Mouse (Mus musculus): ENCODE results near the gene Chst1.

The Chst1 gene

DNA sequence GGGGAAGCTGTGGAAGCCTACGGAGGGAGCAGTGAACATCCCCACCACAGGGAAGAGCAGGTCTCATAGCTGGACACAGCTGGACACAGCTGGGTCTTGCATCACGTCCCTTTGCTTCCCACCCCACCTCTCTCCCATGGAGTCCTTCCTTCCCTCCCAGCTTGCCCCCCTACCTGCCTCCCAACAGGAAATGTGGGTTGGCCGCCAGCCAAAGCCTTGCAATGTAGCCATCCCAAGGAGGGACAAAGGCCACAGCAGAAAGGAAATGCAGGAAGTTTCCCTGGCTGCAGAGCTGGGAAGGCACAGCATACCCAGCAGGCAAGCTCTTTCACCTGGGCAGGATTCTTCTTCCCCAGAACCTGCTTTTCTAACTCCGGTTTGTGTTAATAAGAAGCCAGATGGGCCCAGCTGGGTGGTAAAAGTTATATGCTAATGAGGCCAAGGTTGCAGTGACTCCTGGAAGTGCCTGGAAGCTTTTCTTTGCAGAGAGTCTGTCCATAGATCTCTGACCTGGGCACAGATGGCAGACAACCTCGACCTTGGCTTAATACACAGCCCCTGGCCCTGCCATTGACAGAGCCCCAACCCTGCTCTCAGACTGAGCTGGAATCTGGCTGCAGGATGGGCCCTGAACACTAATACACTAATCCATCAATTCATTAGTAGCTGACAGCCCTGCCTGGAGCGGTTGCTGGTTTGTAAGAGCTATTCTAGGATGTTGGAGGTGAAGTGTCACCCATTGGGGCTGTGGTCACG, 46.0 kb downstream of the Chst1 start:
- no peak for TF ChIP-seq GATA4 (IDR thresholded peaks at IDR 0.05; ENCODE audit: insufficient replicate concordance, low read length)

DNA sequence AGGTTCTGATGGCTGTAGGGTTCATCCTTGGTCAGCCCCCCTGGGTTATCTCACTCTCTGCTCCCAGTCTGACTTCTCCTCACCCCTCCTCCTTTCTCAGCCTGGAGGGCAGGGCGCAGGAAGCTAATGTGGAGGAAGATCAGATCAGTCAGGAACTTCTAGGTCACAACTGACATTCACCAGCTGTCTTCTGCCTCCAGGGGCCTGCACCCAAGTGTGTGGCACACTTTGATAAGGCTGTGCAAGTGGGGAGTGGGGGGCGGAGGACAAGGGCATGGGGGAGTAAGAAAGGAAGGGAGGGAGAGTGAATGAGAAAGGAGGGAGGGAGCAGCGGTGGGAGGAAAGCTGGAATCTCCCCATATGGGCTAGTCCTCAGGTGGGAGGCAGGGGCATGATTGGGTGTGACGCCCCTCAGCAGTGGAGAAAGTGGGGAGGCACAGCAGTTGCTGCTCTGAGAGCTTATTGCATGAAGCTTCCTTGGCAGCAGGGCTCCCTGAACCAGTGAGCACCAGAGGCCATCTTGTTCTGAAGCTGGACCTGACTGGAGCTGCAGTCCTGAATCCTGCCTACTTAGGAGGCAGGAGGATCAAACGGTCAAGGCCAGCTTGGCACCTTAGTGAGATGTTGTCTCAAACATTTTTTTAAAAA, 49.8 kb downstream of the Chst1 start:
- no peak for TF ChIP-seq GATA4 (IDR thresholded peaks at IDR 0.05; ENCODE audit: insufficient replicate concordance, low read length)

DNA sequence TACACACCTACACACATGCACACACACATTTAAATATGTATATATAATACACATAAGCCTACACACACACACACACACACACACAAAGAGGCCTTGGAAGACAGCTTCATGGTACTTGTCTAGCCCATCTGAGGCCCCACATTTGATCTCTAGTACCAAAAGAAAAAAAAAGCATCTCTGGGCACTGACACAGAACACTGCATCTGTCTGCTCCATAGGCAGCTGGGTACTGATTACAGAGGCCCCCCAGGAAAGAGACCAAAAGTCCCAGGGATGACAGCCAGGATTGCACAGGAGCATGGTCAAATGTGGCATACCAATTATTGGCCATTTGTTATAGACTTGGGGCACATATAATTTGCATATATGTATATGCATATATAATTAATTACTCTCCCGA, 50.9 kb downstream of the Chst1 start:
- no peak for TF ChIP-seq GATA4 (IDR thresholded peaks at IDR 0.05; ENCODE audit: insufficient replicate concordance, low read length)

DNA sequence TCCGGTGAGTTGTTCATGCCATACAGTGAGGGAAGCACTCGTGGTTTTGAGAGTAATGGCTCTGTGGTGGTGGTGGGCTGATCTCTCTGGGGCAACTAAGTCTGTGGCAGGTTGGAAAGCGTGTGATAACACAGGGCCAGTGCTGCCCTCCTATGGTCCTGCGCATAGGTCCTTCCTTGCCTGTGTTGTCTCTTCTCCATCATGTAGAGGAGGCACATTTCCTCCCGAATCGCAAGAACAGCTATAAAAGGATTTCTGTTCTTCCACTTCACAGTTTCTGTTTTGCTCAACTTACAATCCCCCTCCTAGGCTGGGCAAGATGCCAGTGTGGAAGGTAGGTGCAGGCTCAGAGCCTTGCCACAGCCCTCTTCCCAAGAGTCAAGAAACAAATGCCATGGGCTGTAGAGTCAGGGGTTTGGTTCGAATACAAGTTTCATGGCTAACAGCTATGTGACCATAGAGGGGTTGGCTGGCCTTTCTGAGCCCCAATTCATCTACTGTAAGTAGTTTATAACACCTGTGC, 51.8 kb downstream of the Chst1 start:
- no peak for TF ChIP-seq GATA4 (IDR thresholded peaks at IDR 0.05; ENCODE audit: insufficient replicate concordance, low read length)

DNA sequence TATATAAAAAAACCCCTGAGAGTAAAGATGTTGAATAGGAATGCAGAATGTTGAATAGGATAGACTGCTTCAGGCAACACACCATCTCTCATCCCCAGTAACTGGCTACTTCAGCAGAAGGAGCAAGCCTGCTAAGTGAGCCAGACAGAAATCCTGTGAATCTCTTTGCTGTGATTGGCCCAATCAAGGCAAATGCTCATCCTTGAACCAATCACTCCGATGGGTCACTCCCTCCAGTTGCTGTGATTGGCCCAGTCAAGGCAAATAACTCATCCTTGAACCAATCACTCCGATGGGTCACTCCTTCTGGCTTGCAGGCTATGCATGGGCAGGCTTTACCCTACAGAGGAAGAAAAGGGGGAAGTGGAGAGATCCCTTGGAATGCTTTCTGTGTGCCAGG, 57.7 kb downstream of the Chst1 start:
- TF ChIP-seq GATA4 (IDR thresholded peaks at IDR 0.05; ENCODE audit: insufficient replicate concordance, low read length) = no peak

DNA sequence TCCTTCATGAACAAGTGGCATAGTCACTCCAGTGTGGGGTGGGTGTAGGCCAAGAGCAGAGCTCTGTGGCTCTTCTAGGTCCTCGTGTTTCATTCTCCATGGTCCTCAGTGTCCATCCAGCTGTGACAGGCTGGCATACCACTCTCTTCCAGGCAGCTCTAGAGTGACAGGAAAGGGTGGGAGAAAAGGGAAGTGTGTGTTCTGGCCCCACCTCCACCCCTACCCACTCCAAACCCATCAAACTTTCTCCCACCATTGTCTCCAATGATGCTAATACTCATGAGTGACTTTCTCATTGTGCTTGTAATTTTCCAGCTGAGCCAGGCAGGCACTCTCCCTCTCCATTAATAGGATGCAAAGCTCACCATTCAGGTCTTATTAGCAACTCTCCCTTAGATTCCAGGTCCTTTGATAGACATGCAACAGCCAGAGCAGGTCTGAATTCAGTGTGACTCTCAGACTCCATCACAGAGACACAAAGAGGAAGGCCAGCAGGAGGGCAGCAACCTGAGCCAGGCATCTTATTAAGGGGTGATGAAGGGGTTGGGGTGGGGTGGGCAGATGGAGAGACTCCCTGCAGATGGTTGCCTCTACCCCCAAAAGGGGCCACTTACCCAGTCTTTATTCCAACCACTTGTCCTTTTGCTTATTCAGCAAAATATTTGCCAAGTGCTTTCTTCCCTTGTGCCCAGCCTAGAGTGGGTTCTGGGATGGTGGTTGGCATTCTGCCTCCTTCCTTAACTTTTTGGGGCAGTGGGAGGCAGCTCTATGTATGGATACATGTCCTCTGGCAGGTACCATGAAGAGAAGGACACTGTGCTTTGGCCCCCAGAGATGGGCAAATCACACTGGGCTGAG, 59.0 kb downstream of the Chst1 start:
- no peak for TF ChIP-seq GATA4 (IDR thresholded peaks at IDR 0.05; ENCODE audit: insufficient replicate concordance, low read length)

DNA sequence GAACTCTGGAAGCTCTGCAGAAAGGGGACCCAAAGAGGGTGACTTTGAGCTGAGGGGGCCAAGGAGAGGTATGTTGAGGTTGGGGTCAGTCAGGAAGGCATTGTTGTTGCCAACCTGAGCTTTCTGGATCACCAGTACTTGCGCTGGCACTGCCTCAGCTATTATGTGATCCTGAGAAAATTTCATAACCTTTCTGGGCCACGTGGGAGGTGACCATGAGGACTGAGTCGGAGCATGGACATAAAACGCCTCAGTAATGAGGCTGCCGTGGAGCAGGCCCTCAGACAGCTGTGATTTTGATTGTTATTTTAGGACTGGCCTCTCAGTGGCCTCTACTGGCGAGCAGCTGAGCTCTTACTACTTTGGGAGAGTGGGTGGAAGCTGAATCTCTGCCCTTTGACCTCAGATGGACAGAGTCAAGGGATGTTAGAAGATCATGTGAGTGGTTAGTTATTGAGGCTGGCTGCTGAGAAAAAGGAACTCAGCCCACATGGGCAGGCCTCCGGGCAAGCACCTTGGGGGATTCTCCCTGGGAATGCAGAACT, 60.1 kb downstream of the Chst1 start:
- TF ChIP-seq GATA4 (IDR thresholded peaks at IDR 0.05; ENCODE audit: insufficient replicate concordance, low read length) = no peak

DNA sequence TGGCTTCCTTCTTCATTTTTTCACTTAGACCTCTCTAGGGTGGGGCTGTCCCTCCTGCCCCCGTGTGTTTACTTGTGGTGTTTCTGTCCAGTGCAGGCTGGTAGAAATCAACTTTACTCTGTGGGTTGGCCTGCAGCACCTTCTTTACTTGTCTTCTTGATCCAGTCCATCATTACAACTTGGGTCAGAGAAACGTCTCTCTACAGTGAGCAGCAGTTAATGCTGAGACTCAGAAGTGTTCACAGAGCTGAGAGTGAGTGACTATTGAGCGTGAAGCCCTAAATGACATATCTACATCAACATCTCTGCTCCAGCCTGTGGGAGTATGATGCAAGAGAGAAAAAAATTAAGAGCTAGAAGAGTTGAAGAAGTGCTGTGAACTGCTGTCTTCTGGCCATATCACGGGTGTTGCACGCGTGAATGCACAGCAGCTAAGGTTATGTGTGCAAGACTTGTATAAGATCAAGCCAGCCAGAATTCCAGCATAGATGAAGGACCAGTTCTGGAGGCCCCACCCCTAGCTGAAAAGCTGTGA, 63.1 kb downstream of the Chst1 start:
- TF ChIP-seq GATA4 (IDR thresholded peaks at IDR 0.05; ENCODE audit: insufficient replicate concordance, low read length) = no peak
